Mouse (Mus musculus) stomach, embryonic 16.5 days (tissue): ENCODE measurements at regions not wholly inside any gene's neighbourhood (a gene's known extent, or its start where the extent isn't known, plus 50 kb on each side); places are given as distances from the start of the nearest gene placed in this dataset.

Experiments
- ATAC-seq: fragments of 200-750 bp; cut with Nextera tagmentation; 2 replicates; pipeline ENCODE4 v1.8.0; 2017; ENCODE audit warnings: moderate number of reproducible peaks, moderate TSS enrichment; ENCODE audit not compliant: insufficient read depth, low FRiP score
- H3K27ac ChIP-seq: fragments of 300-500 bp; sonication (generic); 2 replicates; pipeline ENCODE4 v1.5.1; 2014; ENCODE audit warnings: low read length
- H3K27me3 ChIP-seq: fragments of 300-500 bp; sonication (generic); 2 replicates; pipeline ENCODE4 v1.6.1; 2014; ENCODE audit warnings: low read length, control low read depth, mixed read lengths; ENCODE audit not compliant: control insufficient read depth, insufficient read depth
- H3K36me3 ChIP-seq: fragments of 300-500 bp; sonication (generic); 2 replicates; pipeline ENCODE4 v1.6.1; 2014; ENCODE audit warnings: low read length; ENCODE audit not compliant: control insufficient read depth, insufficient read depth
- H3K4me1 ChIP-seq: fragments of 300-500 bp; sonication (generic); 2 replicates; pipeline ENCODE4 v1.6.1; 2014; ENCODE audit warnings: low read length, control low read depth, mixed read lengths; ENCODE audit not compliant: control insufficient read depth, insufficient read depth
- H3K4me2 ChIP-seq: fragments of 300-500 bp; sonication (generic); 2 replicates; pipeline ENCODE4 v1.6.1; 2014; ENCODE audit warnings: low read depth, low read length, mixed read lengths
- H3K4me3 ChIP-seq: fragments of 300-500 bp; sonication (generic); replicated peaks from 2 replicates; pipeline ENCODE4 v1.5.1; 2014; ENCODE audit warnings: mild to moderate bottlenecking, low read length
- H3K9ac ChIP-seq: fragments of 300-500 bp; sonication (generic); 2 replicates; pipeline ENCODE4 v1.6.1; 2014; ENCODE audit warnings: low read length
- H3K9me3 ChIP-seq: fragments of 300-500 bp; sonication (generic); replicated peaks from 2 replicates; pipeline ENCODE4 v1.6.1; 2016; ENCODE audit warnings: low read length, control low read depth; ENCODE audit not compliant: control insufficient read depth
- WGBS: fragments of 180-500 bp; shearing (Covaris S2); extraction: QIAGEN DNeasy Blood & Tissue Kit; methylation state at CpG from one replicate; pipeline ENCODE4 v1.1.7; 2014; 5-methylcytosine and 5-hydroxymethylcytosine counted together

DNA sequence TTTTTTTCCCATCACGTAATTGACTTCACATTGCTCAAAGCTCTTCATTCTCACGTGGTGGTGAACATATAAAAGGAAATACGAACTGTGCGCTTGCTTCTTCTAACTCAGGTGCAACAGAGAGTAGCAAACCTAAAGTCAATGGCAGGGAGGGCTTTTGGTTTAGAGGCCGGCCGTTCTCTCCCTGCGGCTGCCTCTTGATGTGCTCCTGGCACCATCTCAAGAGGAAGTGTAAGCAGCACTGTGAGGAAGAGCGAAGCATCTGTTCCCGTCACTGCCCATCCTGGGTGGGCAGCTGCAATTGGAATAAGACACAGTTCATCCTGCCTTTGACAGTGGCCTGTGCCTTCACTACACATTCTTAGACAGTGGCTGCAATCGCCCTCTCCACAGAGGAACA is 204.0 kb downstream of the Gm11361 start:
- no peak overlapping the region for H3K4me3 ChIP-seq
- no peak overlapping the region for H3K27ac ChIP-seq
- no peaks in the 10 kb centered on the region for H3K36me3 ChIP-seq
- H3K4me1 ChIP-seq: no peaks in the 10 kb centered on the region
- no peaks in the 10 kb centered on the region for H3K27me3 ChIP-seq
- 90% methylated on average over 10 of the region's 10 CpGs for WGBS
- H3K9ac ChIP-seq: no peak overlapping the region
- no peak overlapping the region for H3K4me2 ChIP-seq
- no peak for ATAC-seq
- no peaks in the 10 kb centered on the region for H3K9me3 ChIP-seq

DNA sequence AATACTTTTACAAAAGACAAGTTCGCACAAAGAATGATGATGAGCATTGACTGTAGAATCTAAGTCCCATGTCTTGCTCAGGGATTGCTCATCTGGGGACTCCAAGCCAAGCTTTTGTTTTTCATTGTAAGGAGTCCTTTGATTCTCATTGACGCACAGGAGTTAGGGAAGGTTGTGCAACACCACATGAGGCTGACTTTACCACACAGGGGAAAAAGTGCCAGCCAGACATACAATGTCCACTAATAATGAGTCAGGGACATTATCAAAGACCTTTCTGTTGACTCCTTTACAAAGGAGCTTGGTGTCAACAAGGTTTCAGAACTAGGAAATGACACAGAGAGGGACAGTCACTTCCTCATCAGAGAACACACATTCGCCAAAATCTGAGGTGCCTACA is 200.1 kb downstream of the Gm11361 start:
- ATAC-seq: no peak
- Histone ChIP-seq H3K9ac (no peak overlapping the region), H3K9me3 (no peaks in the 10 kb centered on the region), H3K4me1 (no peaks in the 10 kb centered on the region), H3K4me3 (no peak overlapping the region), H3K27me3 (no peaks in the 10 kb centered on the region), H3K4me2 (no peak overlapping the region), H3K27ac (no peak overlapping the region), H3K36me3 (no peaks in the 10 kb centered on the region)
- WGBS: 90% methylated on average over 3 of the region's 3 CpGs

DNA sequence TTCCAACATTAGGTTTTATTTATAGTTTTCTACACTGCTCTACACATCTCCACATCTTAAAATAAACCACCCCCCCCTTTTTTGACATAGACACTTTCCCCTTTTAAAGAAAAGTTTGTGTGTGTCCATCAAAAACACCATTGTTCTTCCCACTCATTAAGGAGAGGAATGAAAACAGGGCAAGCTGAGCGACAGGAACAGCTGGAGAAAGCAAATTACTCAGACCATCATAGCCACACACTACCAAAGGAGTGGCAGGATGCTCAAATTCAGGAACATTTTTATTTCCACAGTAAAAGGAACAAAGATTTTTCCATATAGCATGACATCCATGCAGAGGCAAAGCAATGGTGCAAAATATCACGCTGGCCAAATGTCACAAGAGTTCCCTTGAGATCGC is 198.6 kb downstream of the Gm11361 start:
- H3K4me1 ChIP-seq: no peaks in the 10 kb centered on the region
- H3K36me3 ChIP-seq: no peaks in the 10 kb centered on the region
- H3K9ac ChIP-seq: no peak overlapping the region
- H3K4me3 ChIP-seq: no peak overlapping the region
- no peaks in the 10 kb centered on the region for H3K27me3 ChIP-seq
- WGBS: 85% methylated on average over 3 of the region's 3 CpGs
- no peak for ATAC-seq
- no peak overlapping the region for H3K27ac ChIP-seq
- H3K9me3 ChIP-seq: no peaks in the 10 kb centered on the region
- H3K4me2 ChIP-seq: no peak overlapping the region

DNA sequence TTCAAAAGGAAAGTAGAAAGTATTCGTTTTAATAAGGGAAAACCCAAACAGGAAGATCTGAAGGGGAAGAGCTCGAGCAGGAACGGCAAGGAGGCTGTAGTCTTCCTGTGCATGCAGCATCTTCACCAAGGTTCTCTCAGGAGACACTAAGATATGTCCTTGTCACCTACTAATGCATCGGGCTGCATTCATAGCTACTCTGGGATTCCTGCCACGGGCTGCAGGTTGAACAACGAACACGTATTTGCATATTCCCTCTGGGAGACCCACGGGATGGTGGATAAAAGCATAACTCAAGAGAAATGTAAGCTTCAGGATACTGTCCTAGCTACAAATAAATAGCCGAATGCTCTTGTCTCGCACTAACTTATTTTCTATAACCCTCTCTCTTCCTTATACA is 197.7 kb downstream of the Gm11361 start:
- H3K27ac ChIP-seq: no peak overlapping the region
- WGBS: 87% methylated on average over 10 of the region's 10 CpGs
- no peaks in the 10 kb centered on the region for H3K9me3 ChIP-seq
- no peaks in the 10 kb centered on the region for H3K4me1 ChIP-seq
- no peaks in the 10 kb centered on the region for H3K36me3 ChIP-seq
- H3K27me3 ChIP-seq: no peaks in the 10 kb centered on the region
- ATAC-seq: no peak
- H3K4me2 ChIP-seq: no peak overlapping the region
- no peak overlapping the region for H3K4me3 ChIP-seq
- H3K9ac ChIP-seq: no peak overlapping the region

DNA sequence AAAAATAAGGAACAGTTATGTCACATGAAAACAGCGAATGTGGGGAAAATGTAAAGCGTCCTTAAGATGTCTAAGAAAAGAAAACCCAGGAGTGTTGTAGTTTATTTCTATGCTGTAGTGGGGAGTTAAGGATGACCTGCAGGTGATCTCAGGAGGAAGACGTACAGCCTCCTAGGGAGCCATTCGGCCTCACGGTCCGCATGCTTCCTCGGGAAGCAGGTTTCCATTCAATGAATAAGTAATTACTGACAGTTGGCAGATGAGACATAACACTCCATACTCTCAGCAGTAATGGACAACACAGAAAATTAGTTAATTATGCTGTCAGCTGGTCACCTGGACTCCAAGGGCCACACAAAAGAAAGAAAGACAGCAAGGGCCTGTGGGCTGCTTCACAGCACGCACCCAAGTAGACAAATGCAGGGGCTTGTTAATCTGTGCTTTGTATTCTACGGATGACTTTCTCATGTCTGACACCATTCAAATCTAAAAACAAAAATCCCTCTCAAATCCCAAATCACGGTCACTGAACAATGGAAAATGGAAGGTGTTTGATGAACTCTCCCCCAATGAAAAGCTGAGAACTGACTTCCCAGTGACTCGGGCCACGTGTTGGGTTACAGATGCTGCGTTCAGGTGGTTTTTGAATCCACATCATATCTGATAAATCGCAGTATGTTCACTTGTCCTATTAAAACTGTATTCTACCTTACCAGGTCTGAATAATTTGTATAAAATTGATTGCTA is 193.5 kb downstream of the Gm11361 start:
- Histone ChIP-seq H3K4me3 (no peak overlapping the region), H3K27ac (no peak overlapping the region), H3K4me2 (no peak overlapping the region), H3K4me1 (no peaks in the 10 kb centered on the region), H3K27me3 (no peaks in the 10 kb centered on the region), H3K36me3 (no peaks in the 10 kb centered on the region), H3K9ac (no peak overlapping the region), H3K9me3 (no peaks in the 10 kb centered on the region)
- no peak for ATAC-seq
- 77% methylated on average over 14 of the region's 14 CpGs for WGBS

DNA sequence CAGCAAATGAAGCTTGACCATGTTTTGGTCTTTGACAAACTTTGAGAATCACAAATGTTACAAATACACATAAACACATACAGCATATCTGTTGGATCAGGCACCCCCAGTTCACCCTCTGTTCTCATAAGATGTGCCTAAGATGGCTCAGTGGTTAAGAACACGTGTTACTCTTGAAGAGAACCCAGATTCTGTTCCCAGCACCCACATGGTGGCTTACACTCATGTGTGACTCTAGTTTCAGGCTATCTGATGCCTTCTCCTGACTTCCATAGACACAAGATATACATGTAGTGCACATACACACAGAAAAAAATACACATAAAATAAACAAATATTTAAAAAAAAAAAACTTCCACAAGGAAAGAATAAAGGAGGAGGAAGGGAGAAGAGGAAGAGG is 191.7 kb downstream of the Gm11361 start:
- H3K4me2 ChIP-seq: no peak overlapping the region
- no peak for ATAC-seq
- no peaks in the 10 kb centered on the region for H3K4me1 ChIP-seq
- 92% methylated on average over 1 of the region's 1 CpGs for WGBS
- no peaks in the 10 kb centered on the region for H3K27me3 ChIP-seq
- H3K27ac ChIP-seq: no peak overlapping the region
- no peaks in the 10 kb centered on the region for H3K36me3 ChIP-seq
- no peak overlapping the region for H3K9ac ChIP-seq
- H3K9me3 ChIP-seq: no peaks in the 10 kb centered on the region
- H3K4me3 ChIP-seq: no peak overlapping the region

DNA sequence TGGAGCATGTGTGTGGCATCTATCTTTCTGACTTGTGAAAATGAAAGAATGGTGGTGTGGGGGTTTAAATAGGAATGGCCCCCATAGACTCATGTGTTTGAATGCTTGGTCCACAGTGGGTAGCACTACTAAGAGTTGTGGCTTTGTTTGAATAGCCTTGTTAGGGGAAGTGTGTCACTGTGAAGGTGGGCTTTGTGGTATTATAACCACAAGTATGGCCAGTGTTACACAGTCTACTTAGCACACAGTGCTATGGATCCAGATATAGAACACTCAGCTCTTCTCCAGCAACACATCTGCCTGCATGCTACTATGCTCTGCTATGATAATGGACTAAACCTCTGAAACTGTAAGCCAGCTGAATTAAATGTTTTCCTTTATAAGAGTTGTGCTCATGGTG is 184.9 kb downstream of the Gm11361 start:
- Histone ChIP-seq H3K9ac (no peak overlapping the region), H3K4me1 (no peaks in the 10 kb centered on the region), H3K9me3 (0 out of 2 replicates have a peak, but pooled peaks cover 4% of the 10 kb centered on the region), H3K4me3 (no peak overlapping the region), H3K27ac (no peak overlapping the region), H3K36me3 (no peaks in the 10 kb centered on the region), H3K27me3 (no peaks in the 10 kb centered on the region), H3K4me2 (no peak overlapping the region)
- ATAC-seq: no peak

DNA sequence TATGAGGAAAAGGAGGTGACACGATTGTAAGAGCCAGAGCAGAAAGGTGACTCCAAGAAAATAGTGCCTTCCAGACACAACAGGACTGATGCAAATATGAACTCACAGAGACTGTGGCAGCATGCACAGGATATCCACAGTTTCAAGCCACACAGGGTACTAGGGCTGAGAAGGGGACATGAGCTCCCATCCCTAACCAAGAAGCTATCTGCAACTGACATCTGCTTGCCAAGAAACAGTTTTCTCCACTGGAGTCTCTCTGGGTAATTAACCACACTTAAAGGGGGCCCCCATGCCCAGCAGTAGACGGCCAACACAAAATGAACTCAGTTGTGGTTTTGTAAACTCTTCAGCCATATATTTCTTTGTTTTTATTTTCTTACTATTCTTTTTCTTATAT is 176.1 kb downstream of the Gm11361 start:
- no peak overlapping the region for H3K4me2 ChIP-seq
- H3K4me1 ChIP-seq: no peaks in the 10 kb centered on the region
- no peak for ATAC-seq
- no peaks in the 10 kb centered on the region for H3K27me3 ChIP-seq
- H3K4me3 ChIP-seq: no peak overlapping the region
- WGBS: 69% methylated on average over 2 of the region's 2 CpGs
- H3K9ac ChIP-seq: no peak overlapping the region
- no peak overlapping the region for H3K27ac ChIP-seq
- H3K36me3 ChIP-seq: no peaks in the 10 kb centered on the region
- H3K9me3 ChIP-seq: no peaks in the 10 kb centered on the region

DNA sequence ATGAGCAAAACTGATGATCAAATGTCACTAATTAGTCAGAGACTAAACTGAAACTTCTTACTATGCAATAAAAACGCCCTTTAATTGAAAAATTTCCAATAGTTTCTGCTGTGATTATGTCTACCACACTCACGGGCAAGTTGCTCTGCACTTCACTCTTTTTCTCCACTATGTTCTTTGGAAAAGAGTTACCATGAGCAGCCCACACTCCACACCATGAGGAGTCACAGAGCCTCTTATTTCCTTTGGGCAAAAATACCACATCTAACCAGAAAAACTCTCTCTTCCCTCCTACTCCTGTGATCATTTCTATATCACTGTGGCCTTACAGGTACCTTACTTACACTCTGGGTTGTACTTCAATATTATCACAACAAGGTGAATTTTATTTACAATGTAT is 174.7 kb downstream of the Gm11361 start:
- H3K27me3 ChIP-seq: no peaks in the 10 kb centered on the region
- no peak overlapping the region for H3K4me2 ChIP-seq
- H3K4me1 ChIP-seq: no peaks in the 10 kb centered on the region
- 84% methylated on average over 2 of the region's 2 CpGs for WGBS
- no peak overlapping the region for H3K9ac ChIP-seq
- no peak for ATAC-seq
- no peaks in the 10 kb centered on the region for H3K36me3 ChIP-seq
- no peaks in the 10 kb centered on the region for H3K9me3 ChIP-seq
- H3K4me3 ChIP-seq: no peak overlapping the region
- no peak overlapping the region for H3K27ac ChIP-seq
